Mouse (Mus musculus) thymus, adult 2 months (tissue): ENCODE data around the gene Fubp3.

ENCODE experiments used
- CTCF ChIP-seq: fragments of 200-500 bp; IDR thresholded peaks from 2 replicates; pipeline ENCODE4 v1.5.1; 2012; ENCODE audit warnings: mild to moderate bottlenecking, control low read depth, low read length, moderate library complexity, borderline replicate concordance; ENCODE audit not compliant: control insufficient read depth, poor library complexity, insufficient read depth; ENCODE audit errors: extremely low read depth
- POLR2A ChIP-seq: fragments of 200-500 bp; IDR thresholded peaks from 2 replicates; pipeline ENCODE4 v1.6.1; 2012; ENCODE audit warnings: mild to moderate bottlenecking, low read length, control low read depth, moderate library complexity; ENCODE audit not compliant: control insufficient read depth, poor library complexity, insufficient read depth; ENCODE audit errors: extremely low read depth

DNA sequence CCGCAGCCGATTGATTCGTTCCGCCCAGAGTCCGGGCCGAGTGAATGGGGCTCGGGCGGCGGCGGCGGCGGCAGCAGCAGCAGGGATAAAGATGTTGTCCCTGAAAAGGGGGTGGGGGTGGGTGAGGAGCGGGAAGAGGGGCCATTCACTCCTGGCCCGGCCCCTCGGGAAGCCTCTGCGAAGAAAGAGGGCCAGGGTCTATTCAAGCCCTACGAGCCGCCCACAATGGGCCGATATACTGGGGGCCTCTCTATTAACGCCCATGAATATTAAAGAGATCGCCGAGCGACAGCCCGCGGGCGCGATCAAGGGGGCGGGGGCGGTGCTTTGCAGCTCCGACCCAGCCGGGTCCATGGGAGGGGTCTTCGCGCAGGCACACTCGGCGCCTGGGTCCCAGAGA, 64.3 kb downstream of the Fubp3 start:
- no peak for TF ChIP-seq CTCF
- TF ChIP-seq POLR2A, result no peak
